Mouse (Mus musculus): ENCODE measurements around the gene Gas2l2. TPM values are rescaled to one million over a fixed set of nuclear protein-coding genes. Genes with fewer than 3 reads are reported as not detected.

Gene Gas2l2
- polyA plus RNA-seq, 1 experiment from 2014 or later, result not detected

DNA sequence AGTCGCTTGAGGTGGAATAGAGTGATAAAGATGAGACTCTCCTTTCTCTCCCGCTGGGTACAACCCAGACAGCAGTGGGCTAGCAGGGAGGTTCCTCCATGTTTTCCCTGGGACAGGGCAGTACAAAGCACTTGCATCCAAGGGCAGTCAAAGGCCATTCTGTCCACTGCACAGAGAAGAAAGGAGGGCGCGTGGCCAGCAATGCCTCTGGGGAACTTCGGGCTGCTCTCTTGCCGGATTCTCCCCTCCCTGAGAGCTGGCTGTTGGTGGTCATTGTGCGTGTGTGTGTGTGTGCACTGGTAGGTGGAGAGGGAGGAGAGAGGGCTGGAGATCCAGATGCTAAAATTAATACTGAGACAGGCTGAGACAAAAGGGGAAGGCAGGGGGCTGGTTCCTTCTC, 12.0 kb upstream of the Gas2l2 start:
- peaks cover 44% of the 10 kb centered on the region for H3K27me3 ChIP-seq (replicated peaks)
- WGBS, result 49% methylated on average over 7 of the region's 7 CpGs
- H3K9me3 ChIP-seq, result no peaks in the 10 kb centered on the region
- peaks cover 22% of the 10 kb centered on the region for H3K4me1 ChIP-seq
- peak overlapping the region; percentile 90; the same call in 1 of the 2 replicates for H3K4me2 ChIP-seq
- H3K36me3 ChIP-seq, result no peaks in the 10 kb centered on the region
- 0 out of 2 replicates have a peak overlapping the region, but pooled peaks have one; percentile 63 for H3K4me3 ChIP-seq (replicated peaks)
- no peak overlapping the region for H3K27ac ChIP-seq
- no peak for ATAC-seq (ENCODE audit: insufficient read depth, low FRiP score, low read depth)
- H3K9ac ChIP-seq, result no peak overlapping the region

GRCm38 (mm10) chr11:83440081-83441064, 11.1 kb upstream of the Gas2l2 start:
- H3K9ac ChIP-seq, result peak overlapping the region; percentile 35
- peaks cover 42% of the 10 kb centered on the region for H3K27me3 ChIP-seq (replicated peaks)
- no peak overlapping the region for H3K27ac ChIP-seq
- peak overlapping the region; percentile 63 for H3K4me3 ChIP-seq (replicated peaks)
- H3K9me3 ChIP-seq, result no peaks in the 10 kb centered on the region
- H3K4me1 ChIP-seq, result peaks cover 22% of the 10 kb centered on the region
- ATAC-seq (ENCODE audit: insufficient read depth, low FRiP score, low read depth), result peak; percentile 93
- H3K4me2 ChIP-seq, result peak overlapping the region; percentile 90
- under 1% methylated on average over 67 of the region's 75 CpGs for WGBS
- H3K36me3 ChIP-seq, result no peaks in the 10 kb centered on the region

GRCm38 (mm10) chr11:83439426-83440060, 10.3 kb upstream of the Gas2l2 start:
- H3K9ac ChIP-seq, result no peak overlapping the region
- no peak overlapping the region for H3K27ac ChIP-seq
- peaks cover 34% of the 10 kb centered on the region for H3K27me3 ChIP-seq (replicated peaks)
- H3K4me3 ChIP-seq (replicated peaks), result peak overlapping the region; percentile 63
- peaks cover 17% of the 10 kb centered on the region for H3K4me1 ChIP-seq
- 28% methylated on average over 11 of the region's 11 CpGs for WGBS
- no peaks in the 10 kb centered on the region for H3K36me3 ChIP-seq
- peak overlapping the region; percentile 90 for H3K4me2 ChIP-seq
- no peak for ATAC-seq (ENCODE audit: insufficient read depth, low FRiP score, low read depth)
- no peaks in the 10 kb centered on the region for H3K9me3 ChIP-seq

DNA sequence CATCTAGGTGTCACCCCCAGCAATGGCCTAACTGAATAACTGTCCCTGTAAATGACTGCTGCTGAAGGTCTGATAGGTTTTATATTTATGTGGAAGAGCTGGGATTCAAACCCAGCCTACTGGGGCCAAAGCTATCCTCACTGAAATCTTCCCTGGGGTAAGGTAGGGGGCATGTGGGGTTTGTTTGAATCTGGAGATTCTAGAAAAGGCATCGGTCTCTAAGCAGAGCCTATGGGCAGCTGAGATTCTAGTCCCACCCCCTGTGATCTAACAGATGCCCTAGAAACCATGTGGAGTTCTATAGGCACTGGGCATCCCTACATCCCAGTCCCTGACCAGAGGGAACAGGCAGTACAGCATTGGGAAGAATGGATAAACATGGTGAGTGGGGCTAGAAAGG, 8.1 kb upstream of the Gas2l2 start, which contains the start of gene 1700020L24Rik:
Gene 1700020L24Rik (plus strand): TSS at position 301 of the 400 bp plus-strand sequence.
- WGBS, result 68% methylated on average over 1 of the region's 1 CpGs

GRCm38 (mm10) chr11:83432533-83432932, 3.3 kb upstream of the Gas2l2 start:
- no peak overlapping the region for H3K27ac ChIP-seq
- peaks cover 21% of the 10 kb centered on the region for H3K27me3 ChIP-seq (replicated peaks)
- WGBS, result 71% methylated on average over 2 of the region's 2 CpGs
- no peak overlapping the region for H3K4me2 ChIP-seq
- no peaks in the 10 kb centered on the region for H3K9me3 ChIP-seq
- H3K4me1 ChIP-seq, result no peaks in the 10 kb centered on the region
- ATAC-seq (ENCODE audit: insufficient read depth, low FRiP score, low read depth), result no peak
- H3K4me3 ChIP-seq (replicated peaks), result no peak overlapping the region
- no peaks in the 10 kb centered on the region for H3K36me3 ChIP-seq
- H3K9ac ChIP-seq, result no peak overlapping the region

More for the DNA sequence above, 8.1 kb upstream of the Gas2l2 start, which contains the start of gene 1700020L24Rik:
- no peak within 1 kb of the TSS for H3K27ac ChIP-seq
- H3K9ac ChIP-seq, result no peak within 1 kb of the TSS
- no peak for ATAC-seq (ENCODE audit: insufficient read depth, low FRiP score, low read depth)
- H3K9me3 ChIP-seq, result no peaks in the 10 kb centered on the region
- no peak within 1 kb of the TSS for H3K4me2 ChIP-seq
- 0 out of 2 replicates have a peak, but pooled peaks cover 4% of the 10 kb centered on the region for H3K4me1 ChIP-seq
- no peak within 1 kb of the TSS for H3K4me3 ChIP-seq (replicated peaks)
- peaks cover 13% of the 10 kb centered on the region for H3K27me3 ChIP-seq (replicated peaks)
- no peaks in the 10 kb centered on the region for H3K36me3 ChIP-seq

DNA sequence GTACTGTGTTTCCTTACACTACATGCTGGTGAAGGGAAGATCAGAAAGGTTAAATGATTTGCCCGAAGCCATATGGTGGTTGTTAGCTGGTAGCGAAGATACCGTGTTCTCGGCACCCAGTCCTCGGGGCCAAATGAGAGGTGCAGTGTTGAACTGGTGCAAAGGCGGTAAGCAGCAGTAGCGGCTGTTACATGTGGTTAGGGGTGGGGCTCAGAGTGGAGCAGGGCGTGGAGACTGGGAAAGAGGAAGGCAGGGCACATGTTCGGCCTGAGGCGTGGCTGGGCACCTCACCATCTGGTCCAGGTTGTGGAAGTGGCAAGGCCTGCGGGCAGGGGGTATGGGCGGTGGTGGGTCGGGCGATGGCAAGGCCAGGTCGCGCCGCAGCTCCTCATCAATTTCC, 2.3 kb downstream of the Gas2l2 start:
- no peak overlapping the region for H3K4me2 ChIP-seq
- H3K9ac ChIP-seq, result no peak overlapping the region
- H3K27me3 ChIP-seq (replicated peaks), result peaks cover 32% of the 10 kb centered on the region
- H3K27ac ChIP-seq, result no peak overlapping the region
- no peaks in the 10 kb centered on the region for H3K4me1 ChIP-seq
- WGBS, result 27% methylated on average over 17 of the region's 17 CpGs
- no peaks in the 10 kb centered on the region for H3K9me3 ChIP-seq
- no peak for ATAC-seq (ENCODE audit: insufficient read depth, low FRiP score, low read depth)
- H3K4me3 ChIP-seq (replicated peaks), result no peak overlapping the region
- H3K36me3 ChIP-seq, result no peaks in the 10 kb centered on the region

DNA sequence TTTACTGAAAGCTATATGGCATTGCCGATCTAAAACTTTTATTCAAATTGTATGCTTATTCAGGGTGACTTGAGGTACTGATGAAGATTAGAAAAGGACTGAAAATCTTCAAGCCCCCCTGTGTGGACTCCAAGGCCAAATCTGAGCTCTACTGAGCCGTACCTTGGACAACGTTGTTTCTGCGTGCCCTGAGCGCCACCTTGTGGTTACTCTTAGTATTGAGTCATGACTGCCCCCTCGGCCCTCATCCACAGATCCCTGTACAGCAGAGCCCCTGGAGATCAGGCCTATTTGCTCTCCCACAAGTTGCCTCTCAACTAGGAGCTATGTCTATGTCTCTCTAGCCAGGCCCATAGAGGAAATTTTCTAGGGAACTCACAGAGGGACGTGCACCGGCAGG, 4.6 kb downstream of the Gas2l2 start:
- no peaks in the 10 kb centered on the region for H3K4me1 ChIP-seq

GRCm38 (mm10) chr11:83421305-83421704, 8.0 kb downstream of the Gas2l2 start:
- Histone ChIP-seq H3K36me3 (no peaks in the 10 kb centered on the region), H3K27me3 (replicated peaks) (peaks cover 40% of the 10 kb centered on the region), H3K4me3 (replicated peaks) (no peak overlapping the region), H3K27ac (no peak overlapping the region), H3K9ac (no peak overlapping the region), H3K4me1 (no peaks in the 10 kb centered on the region), H3K4me2 (no peak overlapping the region), H3K9me3 (no peaks in the 10 kb centered on the region)
- no peak for ATAC-seq (ENCODE audit: insufficient read depth, low FRiP score, low read depth)
- WGBS, result 2% methylated on average over 9 of the region's 9 CpGs

More for the DNA sequence above, 4.6 kb downstream of the Gas2l2 start:
- no peak overlapping the region for H3K27ac ChIP-seq
- no peak overlapping the region for H3K4me3 ChIP-seq (replicated peaks)
- no peak overlapping the region for H3K4me2 ChIP-seq
- H3K27me3 ChIP-seq (replicated peaks), result peaks cover 47% of the 10 kb centered on the region
- 7% methylated on average over 8 of the region's 8 CpGs for WGBS
- H3K36me3 ChIP-seq, result no peaks in the 10 kb centered on the region
- ATAC-seq (ENCODE audit: insufficient read depth, low FRiP score, low read depth), result no peak
- H3K9me3 ChIP-seq, result no peaks in the 10 kb centered on the region
- no peak overlapping the region for H3K9ac ChIP-seq

GRCm38 (mm10) chr11:83420338-83420737, 8.9 kb downstream of the Gas2l2 start:
- no peak for ATAC-seq (ENCODE audit: insufficient read depth, low FRiP score, low read depth)
- Histone ChIP-seq H3K9me3 (no peaks in the 10 kb centered on the region), H3K4me1 (no peaks in the 10 kb centered on the region), H3K36me3 (no peaks in the 10 kb centered on the region), H3K9ac (no peak overlapping the region), H3K4me3 (replicated peaks) (no peak overlapping the region), H3K27ac (no peak overlapping the region), H3K4me2 (no peak overlapping the region), H3K27me3 (replicated peaks) (peaks cover 40% of the 10 kb centered on the region)
- 34% methylated on average over 4 of the region's 4 CpGs for WGBS

DNA sequence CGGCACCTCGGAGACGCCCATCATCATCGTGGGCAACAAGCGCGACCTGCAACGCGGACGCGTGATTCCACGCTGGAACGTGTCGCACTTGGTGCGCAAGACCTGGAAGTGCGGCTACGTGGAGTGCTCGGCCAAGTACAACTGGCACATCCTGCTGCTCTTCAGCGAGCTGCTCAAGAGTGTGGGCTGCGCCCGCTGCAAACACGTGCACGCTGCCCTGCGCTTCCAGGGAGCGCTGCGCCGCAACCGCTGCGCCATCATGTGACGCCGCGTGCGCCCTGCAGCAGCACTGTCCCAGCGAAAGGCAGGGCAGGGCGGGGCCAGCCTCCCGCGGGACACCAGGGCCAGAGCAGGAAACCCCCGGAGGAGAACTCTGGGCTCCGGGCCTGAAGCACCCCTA, 10.7 kb downstream of the Gas2l2 start:
- Histone ChIP-seq H3K27me3 (replicated peaks) (peaks cover 40% of the 10 kb centered on the region), H3K9ac (no peak overlapping the region), H3K9me3 (no peaks in the 10 kb centered on the region), H3K27ac (no peak overlapping the region), H3K4me1 (no peaks in the 10 kb centered on the region), H3K4me3 (replicated peaks) (0 out of 2 replicates have a peak overlapping the region, but pooled peaks have one; percentile 1), H3K4me2 (peak overlapping the region; percentile 34; the same call in 1 of the 2 replicates), H3K36me3 (no peaks in the 10 kb centered on the region)
- 7% methylated on average over 38 of the region's 38 CpGs for WGBS
- ATAC-seq (ENCODE audit: insufficient read depth, low FRiP score, low read depth), result no peak

DNA sequence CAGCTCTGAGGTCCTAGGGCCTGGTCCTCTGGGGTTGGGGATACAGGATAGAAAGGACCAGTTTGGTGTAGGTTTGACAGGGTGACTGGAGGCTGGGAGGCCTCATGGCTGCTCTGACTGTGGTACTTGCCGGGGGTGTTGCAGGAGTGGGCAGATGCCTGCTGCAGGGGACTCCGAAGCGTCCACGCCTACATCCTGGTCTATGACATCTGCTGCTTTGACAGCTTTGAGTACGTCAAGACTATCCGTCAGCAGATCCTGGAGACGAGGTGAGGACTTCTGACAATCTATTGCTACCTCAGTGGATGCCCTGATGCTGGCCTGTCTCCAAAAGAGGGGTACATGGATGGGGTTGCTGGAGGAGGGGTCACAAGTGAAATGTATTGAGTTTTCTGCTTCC, 11.5 kb downstream of the Gas2l2 start:
- Histone ChIP-seq H3K4me1 (no peaks in the 10 kb centered on the region), H3K4me2 (no peak overlapping the region), H3K27ac (no peak overlapping the region), H3K27me3 (replicated peaks) (peaks cover 40% of the 10 kb centered on the region), H3K9ac (no peak overlapping the region), H3K9me3 (no peaks in the 10 kb centered on the region), H3K4me3 (replicated peaks) (no peak overlapping the region), H3K36me3 (no peaks in the 10 kb centered on the region)
- WGBS, result 78% methylated on average over 7 of the region's 7 CpGs
- ATAC-seq (ENCODE audit: insufficient read depth, low FRiP score, low read depth), result no peak

DNA sequence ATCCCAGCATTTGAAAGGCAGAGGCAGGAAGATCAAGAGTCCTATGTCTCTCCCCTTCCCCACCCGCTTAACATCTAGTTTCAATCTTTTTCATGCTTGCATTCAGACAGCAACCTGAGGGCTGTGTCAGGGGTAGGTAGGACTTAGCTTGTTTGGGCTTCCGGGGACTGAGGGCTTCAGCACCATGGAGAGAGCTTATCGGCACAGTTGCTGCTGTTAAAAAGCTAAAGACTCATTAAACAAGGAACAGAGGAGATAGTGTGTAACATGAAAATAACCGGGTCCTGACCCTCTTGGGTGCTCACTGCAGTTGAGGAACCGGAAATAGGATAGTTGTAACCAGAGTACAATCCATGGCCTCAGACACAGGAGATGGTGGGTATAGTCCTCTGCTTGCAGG, 12.2 kb downstream of the Gas2l2 start:
- Histone ChIP-seq H3K4me2 (no peak overlapping the region), H3K9me3 (no peaks in the 10 kb centered on the region), H3K36me3 (no peaks in the 10 kb centered on the region), H3K4me1 (no peaks in the 10 kb centered on the region), H3K4me3 (replicated peaks) (no peak overlapping the region), H3K9ac (no peak overlapping the region), H3K27me3 (replicated peaks) (peaks cover 40% of the 10 kb centered on the region), H3K27ac (no peak overlapping the region)
- no peak for ATAC-seq (ENCODE audit: insufficient read depth, low FRiP score, low read depth)
- WGBS, result 6% methylated on average over 5 of the region's 5 CpGs

Data from stomach, embryonic 15.5 days (tissue).